Mouse (Mus musculus): Measurements from ENCODE around the gene Snx29.

DNA sequence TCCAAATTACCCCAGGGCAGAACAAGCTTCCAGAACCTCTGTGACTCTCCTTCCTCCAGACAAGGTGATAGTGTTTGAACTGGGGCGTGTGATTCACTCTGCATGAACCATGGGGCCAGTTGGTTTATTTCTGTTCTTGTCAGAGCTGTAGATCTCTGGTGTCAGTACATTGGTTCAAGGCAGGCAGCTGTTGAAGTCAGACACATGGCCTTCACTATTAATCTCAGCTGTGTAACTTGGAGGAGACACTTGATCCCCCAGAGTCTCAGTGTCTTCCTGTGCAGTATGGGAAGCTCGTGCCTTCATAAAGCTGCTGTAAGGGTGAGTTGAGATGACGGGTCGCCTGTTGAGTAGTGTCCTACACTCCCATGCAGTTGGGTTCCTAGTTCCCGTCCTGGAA, 407.1 kb downstream of the Snx29 start:
- TF ChIP-seq POLR2A (IDR thresholded peaks at IDR 0.05; ENCODE audit: borderline replicate concordance, control insufficient read depth, low read depth, low read length) (no peak), CTCF (IDR thresholded peaks at IDR 0.05; ENCODE audit: control insufficient read depth, insufficient read depth, low read length) (no peak)
